Mouse (Mus musculus): ENCODE data around the gene Drd4. TPM values are rescaled to one million over a fixed set of nuclear protein-coding genes. Genes with fewer than 3 reads are reported as not detected.
"Not testable (repeated sequence)": the region's sequence is repeated elsewhere in the genome, so short reads cannot be mapped to it uniquely, and the experiment has no call there.

Gene Drd4
- 0.64 and 0.90 TPM in 2 replicates for polyA plus RNA-seq (2015; fragmentation: Nextera tagmentation; extraction: Ambion mirVana)

GRCm38 (mm10) chr7:141291921-141292582, at the start of gene Drd4:
Gene Drd4, plus strand, starts transcription at chr7:141292006.
- no peak within 1 kb of the TSS for H3K27ac ChIP-seq (replicated peaks)
- ATAC-seq (ENCODE audit: low FRiP score, low read depth): peak; percentile 53; the same call in 1 of the 2 replicates

GRCm38 (mm10) chr7:141250486-141250885, 41.3 kb upstream of the Drd4 start:
- peaks cover 73% of the 10 kb centered on the region for H3K36me3 ChIP-seq
- H3K4me3 ChIP-seq; H3K9ac ChIP-seq; H3K4me1 ChIP-seq (replicated peaks); H3K27ac ChIP-seq (replicated peaks); H3K4me2 ChIP-seq; H3K27me3 ChIP-seq; H3K9me3 ChIP-seq; ATAC-seq (ENCODE audit: low FRiP score, low read depth): not testable (repeated sequence)
- 93% methylated on average over 4 of the region's 4 CpGs for WGBS

More at GRCm38 (mm10) chr7:141291921-141292582, at the start of gene Drd4:
- Histone ChIP-seq H3K9ac (peak within 1 kb of the TSS; percentile 61), H3K9me3 (no peaks in the 10 kb centered on the region), H3K27me3 (peaks cover 57% of the 10 kb centered on the region), H3K36me3 (peaks cover 4% of the 10 kb centered on the region), H3K4me1 (replicated peaks) (peaks cover 34% of the 10 kb centered on the region), H3K4me3 (peak within 1 kb of the TSS; percentile 57), H3K4me2 (peak within 1 kb of the TSS; percentile 99)
- WGBS: 2% methylated on average over 46 of the region's 46 CpGs

DNA sequence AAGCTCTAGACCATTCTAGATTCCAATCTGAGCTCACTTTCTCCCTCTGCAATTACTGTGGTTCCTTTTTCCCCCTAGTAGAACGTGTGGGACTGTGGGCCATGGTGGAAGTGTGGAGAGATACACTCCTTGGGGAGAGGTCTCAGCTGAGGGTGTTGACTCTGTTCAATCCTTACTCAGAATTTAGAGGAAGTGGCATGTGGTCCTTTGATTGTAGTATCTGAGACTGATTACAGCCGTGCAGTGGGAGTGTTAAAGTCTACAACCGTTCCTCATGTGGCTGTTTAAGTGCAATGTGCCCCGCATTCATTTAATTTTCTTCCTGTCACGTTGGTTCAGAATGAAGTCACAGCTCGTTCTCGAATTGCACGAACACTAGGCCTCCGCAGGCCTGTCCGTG, 35.6 kb upstream of the Drd4 start:
- H3K4me1 ChIP-seq (replicated peaks): no peaks in the 10 kb centered on the region

DNA sequence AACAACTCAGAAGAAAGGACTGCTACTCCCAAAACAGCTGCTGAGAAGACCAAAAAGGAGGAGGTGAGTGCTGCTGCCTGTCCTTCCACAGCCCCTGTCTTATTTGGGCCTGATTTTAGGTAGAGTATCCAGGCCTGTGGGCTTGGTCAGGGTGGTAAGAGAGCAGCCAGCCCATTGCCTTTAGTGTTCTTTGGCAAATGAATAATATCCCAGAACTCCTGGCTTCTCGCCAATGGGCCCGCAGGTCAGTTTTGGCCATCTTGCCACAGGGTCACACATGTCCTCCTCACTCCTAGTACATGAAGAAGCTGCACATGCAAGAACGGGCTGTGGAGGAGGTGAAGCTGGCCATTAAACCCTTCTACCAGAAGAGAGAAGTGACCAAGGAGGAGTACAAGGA, 30.3 kb upstream of the Drd4 start:
- H3K27ac ChIP-seq (replicated peaks): no peak overlapping the region
- H3K36me3 ChIP-seq: peaks cover 78% of the 10 kb centered on the region
- H3K4me1 ChIP-seq (replicated peaks): peaks cover 8% of the 10 kb centered on the region
- H3K4me2 ChIP-seq: no peak overlapping the region
- H3K27me3 ChIP-seq: no peaks in the 10 kb centered on the region
- H3K9ac ChIP-seq: no peak overlapping the region
- no peak for ATAC-seq (ENCODE audit: low FRiP score, low read depth)
- no peaks in the 10 kb centered on the region for H3K9me3 ChIP-seq
- WGBS: 89% methylated on average over 3 of the region's 3 CpGs
- no peak overlapping the region for H3K4me3 ChIP-seq

More for the DNA sequence above, 35.6 kb upstream of the Drd4 start:
- Histone ChIP-seq H3K9ac (no peak overlapping the region), H3K27ac (replicated peaks) (no peak overlapping the region), H3K9me3 (no peaks in the 10 kb centered on the region), H3K27me3 (no peaks in the 10 kb centered on the region), H3K4me2 (no peak overlapping the region), H3K36me3 (peaks cover 81% of the 10 kb centered on the region), H3K4me3 (no peak overlapping the region)
- ATAC-seq (ENCODE audit: low FRiP score, low read depth): no peak
- 93% methylated on average over 10 of the region's 10 CpGs for whole genome bisulfite sequencing

- H3K4me1 ChIP-seq (replicated peaks): peaks cover 8% of the 10 kb centered on the region
- H3K9ac ChIP-seq: no peak overlapping the region
- no peak for ATAC-seq (ENCODE audit: low FRiP score, low read depth)
- no peak overlapping the region for H3K4me2 ChIP-seq
- WGBS: 89% methylated on average over 13 of the region's 13 CpGs
- H3K27ac ChIP-seq (replicated peaks): no peak overlapping the region
- H3K27me3 ChIP-seq: no peaks in the 10 kb centered on the region
- H3K4me3 ChIP-seq: no peak overlapping the region
- no peaks in the 10 kb centered on the region for H3K9me3 ChIP-seq
- peaks cover 56% of the 10 kb centered on the region for H3K36me3 ChIP-seq
Observed at GRCm38 (mm10) chr7:141263640-141264039, 28.2 kb upstream of the Drd4 start.

GRCm38 (mm10) chr7:141264041-141264700, 27.6 kb upstream of the Drd4 start:
- H3K4me3 ChIP-seq: no peak overlapping the region
- peaks cover 51% of the 10 kb centered on the region for H3K36me3 ChIP-seq
- H3K9ac ChIP-seq: no peak overlapping the region
- no peak overlapping the region for H3K4me2 ChIP-seq
- no peak overlapping the region for H3K27ac ChIP-seq (replicated peaks)
- no peak for ATAC-seq (ENCODE audit: low FRiP score, low read depth)
- H3K4me1 ChIP-seq (replicated peaks): peaks cover 8% of the 10 kb centered on the region
- H3K9me3 ChIP-seq: no peaks in the 10 kb centered on the region
- WGBS: 67% methylated on average over 11 of the region's 11 CpGs
- H3K27me3 ChIP-seq: no peaks in the 10 kb centered on the region

DNA sequence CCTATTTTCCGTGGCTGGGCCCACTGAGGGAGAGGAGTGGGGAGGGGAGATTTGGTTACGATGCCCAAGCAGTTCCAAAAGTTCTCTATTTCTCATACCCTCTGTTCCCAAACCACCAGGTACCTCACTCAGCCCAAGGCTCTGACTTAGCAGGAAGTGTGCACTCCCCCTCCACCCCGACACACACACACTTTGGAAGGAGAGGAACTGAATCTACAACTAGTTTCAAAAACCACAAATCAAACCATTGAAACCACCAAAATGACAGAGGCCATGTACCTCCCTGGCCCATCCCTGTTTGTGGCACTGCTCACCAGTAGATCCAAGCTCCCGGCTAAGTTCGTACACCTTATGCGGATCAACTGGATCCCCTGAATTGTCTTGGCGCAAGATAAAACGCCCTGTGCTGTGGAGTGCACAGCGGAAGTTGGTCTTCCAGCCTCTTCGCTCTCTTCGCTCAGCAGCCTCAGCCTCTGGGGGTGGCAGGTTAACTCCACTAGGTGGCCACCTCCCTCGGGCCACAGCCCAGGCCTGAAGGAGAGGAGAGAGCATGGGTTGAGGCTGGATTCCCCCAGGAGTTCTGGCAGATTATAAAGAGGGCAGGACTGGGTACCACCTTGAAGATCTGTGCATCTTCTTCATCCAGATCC, 26.9 kb upstream of the Drd4 start:
- Histone ChIP-seq H3K4me3 (no peak overlapping the region), H3K27ac (replicated peaks) (no peak overlapping the region), H3K4me2 (no peak overlapping the region), H3K9me3 (no peaks in the 10 kb centered on the region), H3K9ac (no peak overlapping the region), H3K4me1 (replicated peaks) (peaks cover 8% of the 10 kb centered on the region), H3K36me3 (peaks cover 44% of the 10 kb centered on the region), H3K27me3 (no peaks in the 10 kb centered on the region)
- WGBS: 38% methylated on average over 12 of the region's 12 CpGs
- no peak for ATAC-seq (ENCODE audit: low FRiP score, low read depth)

- Histone ChIP-seq H3K27me3 (no peaks in the 10 kb centered on the region), H3K4me2 (no peak overlapping the region), H3K4me1 (replicated peaks) (peaks cover 8% of the 10 kb centered on the region), H3K9me3 (no peaks in the 10 kb centered on the region), H3K27ac (replicated peaks) (no peak overlapping the region), H3K9ac (no peak overlapping the region), H3K36me3 (peaks cover 39% of the 10 kb centered on the region), H3K4me3 (no peak overlapping the region)
- ATAC-seq (ENCODE audit: low FRiP score, low read depth): no peak
- WGBS: 36% methylated on average over 11 of the region's 11 CpGs
Observed at GRCm38 (mm10) chr7:141265411-141265738, 26.4 kb upstream of the Drd4 start.

- peaks cover 8% of the 10 kb centered on the region for H3K4me1 ChIP-seq (replicated peaks)
- peak within 1 kb of the TSS; percentile 34; the same call in 1 of the 2 replicates for H3K9ac ChIP-seq
- peaks cover 33% of the 10 kb centered on the region for H3K36me3 ChIP-seq
- ATAC-seq (ENCODE audit: low FRiP score, low read depth): peak; percentile 39; the same call in 1 of the 2 replicates
- no peak within 1 kb of the TSS for H3K27ac ChIP-seq (replicated peaks)
- peak within 1 kb of the TSS; percentile 54 for H3K4me2 ChIP-seq
- H3K4me3 ChIP-seq: peak within 1 kb of the TSS; percentile 32
- no peaks in the 10 kb centered on the region for H3K9me3 ChIP-seq
- 13% methylated on average over 25 of the region's 25 CpGs for WGBS
- H3K27me3 ChIP-seq: no peaks in the 10 kb centered on the region
Observed at GRCm38 (mm10) chr7:141265739-141266561, 25.9 kb upstream of the Drd4 start, which contains the start of gene Irf7. Gene Irf7, minus strand, starts transcription at chr7:141266481.

- Histone ChIP-seq H3K4me2 (no peak overlapping the region), H3K27ac (replicated peaks) (no peak overlapping the region), H3K27me3 (no peaks in the 10 kb centered on the region), H3K9ac (no peak overlapping the region), H3K4me3 (no peak overlapping the region), H3K4me1 (replicated peaks) (peaks cover 8% of the 10 kb centered on the region), H3K9me3 (no peaks in the 10 kb centered on the region), H3K36me3 (peaks cover 6% of the 10 kb centered on the region; the same call in 1 of the 2 replicates)
- ATAC-seq (ENCODE audit: low FRiP score, low read depth): no peak
- 84% methylated on average over 24 of the region's 24 CpGs for WGBS
Observed at GRCm38 (mm10) chr7:141268466-141269272, 23.1 kb upstream of the Drd4 start.

DNA sequence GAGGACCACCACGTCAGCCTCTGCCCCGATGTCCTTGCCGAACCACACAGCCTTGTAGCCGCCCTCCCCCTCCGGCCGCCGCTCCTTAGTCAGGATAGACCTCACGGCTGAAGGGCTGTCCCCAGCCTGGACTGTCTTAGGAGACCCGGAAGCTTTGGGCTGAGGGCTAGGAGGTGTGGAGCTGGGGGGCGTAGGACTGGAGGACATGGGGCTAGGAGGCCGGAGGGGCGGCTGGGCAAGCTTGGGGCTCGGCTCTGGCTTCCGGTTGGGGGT, 22.6 kb upstream of the Drd4 start:
- H3K27ac ChIP-seq (replicated peaks): no peak overlapping the region
- ATAC-seq (ENCODE audit: low FRiP score, low read depth): no peak
- no peak overlapping the region for H3K4me2 ChIP-seq
- no peaks in the 10 kb centered on the region for H3K27me3 ChIP-seq
- peaks cover 8% of the 10 kb centered on the region for H3K4me1 ChIP-seq (replicated peaks)
- H3K36me3 ChIP-seq: 0 out of 2 replicates have a peak, but pooled peaks cover under 1% of the 10 kb centered on the region
- WGBS: 87% methylated on average over 14 of the region's 14 CpGs
- H3K9me3 ChIP-seq: no peaks in the 10 kb centered on the region
- H3K4me3 ChIP-seq: no peak overlapping the region
- no peak overlapping the region for H3K9ac ChIP-seq

All from hindbrain, embryonic 15.5 days (tissue).